Mouse (Mus musculus): ENCODE data around the gene Ankrd33b. TPM values are rescaled to one million over a fixed set of nuclear protein-coding genes. Genes with fewer than 3 reads are reported as not detected.

Ankrd33b gene
- total RNA-seq, 4 experiments from 2014 or later, result 26.4 to 31.4 (median 29.1) TPM

DNA sequence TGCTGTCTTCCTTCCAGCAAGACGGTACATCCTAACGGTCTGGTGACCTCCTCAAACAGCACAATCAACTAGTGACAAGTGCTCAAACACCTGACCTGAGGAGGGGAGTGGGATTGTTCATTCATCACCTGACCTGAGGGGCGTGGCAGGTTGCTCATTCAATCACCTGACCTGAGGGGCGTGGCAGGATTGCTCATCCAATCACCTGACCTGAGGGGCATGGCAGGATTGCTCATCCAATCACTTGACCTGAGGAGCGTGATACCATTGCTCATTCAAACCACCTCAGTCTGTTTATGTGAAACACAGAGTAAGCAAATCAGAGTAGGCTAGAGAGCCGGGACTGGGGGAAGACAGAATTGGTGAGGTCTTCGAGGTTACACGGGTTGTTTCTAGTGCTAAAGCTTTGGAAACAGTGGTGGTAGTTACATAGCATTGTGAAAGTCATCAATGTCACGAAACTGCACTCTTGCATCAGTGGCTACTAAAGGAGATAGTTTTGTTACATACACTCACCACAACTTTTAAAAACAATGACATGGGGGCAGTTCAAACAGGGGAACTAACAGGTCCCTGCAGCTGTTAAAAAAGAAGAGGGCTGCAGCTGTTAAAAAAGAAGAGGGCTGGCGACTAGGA lies 28.8 kb downstream of the Ankrd33b start:
- DNase-seq (ENCODE audit: low spot score), result no peak

DNA sequence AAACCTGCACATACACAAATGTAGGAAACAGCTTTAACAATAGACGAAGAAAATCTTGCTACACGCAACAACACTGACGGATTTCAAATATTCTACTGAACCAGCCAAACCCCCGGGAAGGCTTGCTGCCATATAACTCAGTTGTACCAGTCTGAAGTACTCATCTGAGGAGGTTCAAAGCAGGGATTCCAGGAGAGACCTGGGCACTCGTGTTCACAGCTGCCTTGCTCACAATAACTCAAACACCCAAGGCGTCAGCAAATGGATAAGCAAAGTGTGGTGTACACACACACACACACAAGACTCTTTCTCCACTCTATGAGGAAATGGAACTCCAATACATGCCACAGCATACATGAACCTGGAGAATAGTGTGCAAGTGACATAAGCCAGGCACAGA lies 29.5 kb downstream of the Ankrd33b start:
- no peak for DNase-seq (ENCODE audit: low spot score)

DNA sequence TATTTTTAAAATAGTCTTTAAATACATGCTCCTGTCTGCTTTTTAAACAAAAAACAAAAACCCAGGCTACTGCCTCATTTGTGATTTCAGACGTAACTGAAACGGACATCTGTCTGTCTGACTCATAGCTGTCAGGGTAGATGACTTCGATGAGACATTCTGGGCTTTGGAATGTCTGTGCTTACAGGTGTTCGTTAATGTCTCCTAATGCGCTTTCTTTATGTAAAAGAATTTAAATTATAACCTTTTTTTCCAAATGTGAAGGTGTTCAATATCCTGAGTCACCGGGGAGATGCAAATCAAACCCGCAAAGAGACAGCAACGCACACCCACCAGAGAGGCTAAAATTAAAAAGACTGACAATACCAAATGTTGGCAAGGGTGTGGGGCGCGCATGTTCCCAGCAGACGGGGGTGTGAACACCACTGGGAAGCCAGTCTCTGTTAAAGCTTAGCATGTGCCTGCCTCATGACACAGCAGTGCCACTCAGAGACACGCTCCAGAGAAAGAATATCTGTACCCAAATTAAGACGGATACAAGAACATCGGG lies 30.3 kb downstream of the Ankrd33b start:
- DNase-seq (ENCODE audit: low spot score), result peak; percentile 49

DNA sequence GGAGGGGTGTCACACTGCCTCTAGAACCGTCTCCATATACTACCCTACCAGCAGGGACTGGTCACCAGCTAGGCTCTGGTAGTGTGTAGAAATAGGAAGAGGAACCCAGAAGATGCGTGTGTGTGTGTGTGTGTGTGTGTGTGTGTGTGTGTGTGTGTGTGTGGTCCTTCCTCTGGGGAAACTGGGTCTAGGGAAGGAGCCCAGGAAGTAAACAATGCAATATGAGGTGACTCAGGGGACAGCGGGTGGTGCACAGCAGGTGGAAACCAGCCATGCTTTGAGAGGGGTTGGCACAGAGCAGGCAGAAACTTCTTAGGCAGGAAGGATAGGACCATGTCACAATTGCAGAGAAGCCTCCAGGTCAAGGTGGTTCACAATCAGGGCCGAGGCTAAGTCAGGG lies 30.8 kb downstream of the Ankrd33b start:
- DNase-seq (ENCODE audit: low spot score), result peak; percentile 40

DNA sequence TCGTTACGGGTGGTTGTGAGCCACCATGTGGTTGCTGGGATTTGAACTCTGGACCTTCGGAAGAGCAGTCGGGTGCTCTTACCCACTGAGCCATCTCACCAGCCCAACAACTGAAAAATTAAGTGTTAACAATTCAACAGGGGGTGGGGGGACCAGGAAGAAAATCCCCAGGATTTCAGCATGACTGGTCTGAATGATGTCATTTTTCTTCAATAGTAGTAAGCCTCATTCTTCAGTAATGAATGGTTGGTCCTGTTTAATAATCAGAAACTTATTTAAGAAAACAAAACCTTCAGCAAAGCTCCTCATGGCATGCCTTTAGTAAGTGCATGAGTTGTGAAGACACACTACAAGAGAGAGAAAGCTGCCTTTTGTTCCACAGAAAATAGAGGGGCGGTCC lies 32.7 kb downstream of the Ankrd33b start:
- DNase-seq (ENCODE audit: low spot score), result no peak

DNA sequence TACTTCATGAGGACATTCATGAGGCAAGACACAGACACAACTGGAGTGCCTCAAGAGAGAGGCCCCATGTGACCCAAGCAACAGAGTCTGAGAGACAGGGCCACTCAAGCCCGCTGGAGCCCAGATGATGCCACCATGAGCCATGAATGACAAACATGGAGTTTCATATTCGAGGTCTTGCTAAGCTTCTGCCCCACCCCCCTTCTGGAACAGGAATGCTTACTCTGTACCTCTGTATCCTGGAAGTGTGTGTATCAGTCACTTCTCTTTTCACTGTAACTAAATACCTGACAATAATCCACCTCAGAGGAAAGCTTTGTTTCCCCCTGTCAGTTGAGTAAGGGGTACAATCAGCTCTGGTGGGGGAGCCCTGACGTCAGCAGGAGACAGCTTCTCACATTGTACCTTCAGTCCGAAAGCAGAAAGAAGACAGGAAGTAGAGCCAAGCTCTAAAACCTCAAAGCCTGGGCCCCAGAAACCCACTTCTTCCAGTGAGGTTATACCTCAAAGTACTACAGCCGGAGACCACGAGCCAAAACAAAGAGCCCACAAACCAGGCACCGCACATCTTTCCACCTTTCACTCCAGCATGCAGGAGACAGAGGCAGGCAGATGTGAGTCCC lies 34.9 kb downstream of the Ankrd33b start:
- no peak for DNase-seq (ENCODE audit: low spot score)

DNA sequence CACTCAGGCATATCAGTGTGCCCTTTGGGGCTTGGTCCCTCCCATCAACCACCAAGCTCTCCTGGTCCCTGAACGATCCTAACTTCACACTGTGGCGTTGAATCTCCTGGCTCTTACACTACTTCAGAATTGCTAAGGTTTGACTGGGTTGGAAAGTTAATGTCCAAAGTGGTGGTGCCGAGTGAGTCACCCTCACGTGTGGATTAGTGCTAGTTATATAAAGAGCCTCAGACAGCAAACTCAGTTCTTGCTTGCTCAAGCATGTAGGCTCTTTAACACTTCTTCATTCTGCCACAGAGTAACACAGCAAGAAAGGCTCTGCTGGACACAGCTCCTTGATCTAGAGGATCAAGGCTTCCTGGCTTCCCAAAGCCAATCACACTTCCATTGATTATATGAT lies 35.8 kb downstream of the Ankrd33b start:
- DNase-seq (ENCODE audit: low spot score), result peak; percentile 27

DNA sequence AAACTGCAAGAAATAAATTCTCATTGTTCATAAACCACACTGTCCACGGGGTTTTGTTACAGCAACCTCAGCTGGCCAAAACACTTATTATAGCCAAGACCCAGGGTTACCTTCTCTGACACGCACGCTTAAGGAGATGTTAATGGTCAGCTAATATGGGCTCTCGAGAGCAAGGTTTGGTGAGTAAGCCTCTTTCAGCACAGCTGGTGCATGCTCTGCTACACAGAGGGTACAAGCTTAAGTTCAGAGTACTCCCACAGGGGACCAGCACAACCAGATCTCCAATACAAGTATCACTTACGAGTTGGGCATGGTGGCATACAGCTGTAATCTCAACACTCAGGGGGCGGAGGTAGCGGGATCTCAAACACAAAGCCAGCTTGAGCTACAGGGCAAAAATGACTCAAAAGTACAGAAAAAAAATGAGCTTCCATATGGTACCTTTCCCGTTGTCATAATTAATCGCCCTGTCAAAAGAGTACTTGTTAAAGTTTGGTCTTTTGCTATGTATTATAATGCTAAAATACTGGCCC lies 39.4 kb downstream of the Ankrd33b start:
- no peak for DNase-seq (ENCODE audit: low spot score)

DNA sequence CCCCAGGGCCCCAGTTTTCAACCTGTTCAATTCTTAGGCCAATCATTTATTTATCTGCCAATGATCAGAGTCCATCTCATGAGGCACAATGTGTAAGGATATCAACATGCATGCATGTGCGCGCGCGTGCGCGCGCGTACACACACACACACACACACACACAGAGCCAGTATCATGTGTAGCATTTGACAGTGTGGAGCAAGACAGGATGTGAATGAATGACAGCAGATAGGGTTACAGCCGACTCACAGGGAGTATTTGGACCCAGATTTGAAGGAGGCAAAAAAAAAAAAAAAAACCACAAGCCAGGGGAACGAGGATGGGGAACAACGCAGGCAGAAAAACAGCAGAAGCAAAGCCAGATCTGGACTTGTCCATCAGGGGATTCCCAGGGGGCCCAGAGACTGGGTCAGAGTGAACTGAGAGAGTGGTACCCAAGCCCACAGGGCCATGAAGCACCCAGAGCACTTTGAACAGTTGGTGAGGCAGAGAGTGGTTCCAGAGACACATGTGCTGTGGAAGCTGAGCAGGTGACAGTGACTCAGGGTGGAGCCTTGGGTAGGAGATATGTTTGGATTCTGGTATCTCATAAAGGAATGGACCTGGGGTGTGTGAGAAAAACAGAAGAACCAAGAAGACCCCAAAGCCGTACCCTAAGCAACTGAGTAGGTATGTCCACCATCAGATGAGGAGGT lies 41.7 kb downstream of the Ankrd33b start:
- no peak for DNase-seq (ENCODE audit: low spot score)

DNA sequence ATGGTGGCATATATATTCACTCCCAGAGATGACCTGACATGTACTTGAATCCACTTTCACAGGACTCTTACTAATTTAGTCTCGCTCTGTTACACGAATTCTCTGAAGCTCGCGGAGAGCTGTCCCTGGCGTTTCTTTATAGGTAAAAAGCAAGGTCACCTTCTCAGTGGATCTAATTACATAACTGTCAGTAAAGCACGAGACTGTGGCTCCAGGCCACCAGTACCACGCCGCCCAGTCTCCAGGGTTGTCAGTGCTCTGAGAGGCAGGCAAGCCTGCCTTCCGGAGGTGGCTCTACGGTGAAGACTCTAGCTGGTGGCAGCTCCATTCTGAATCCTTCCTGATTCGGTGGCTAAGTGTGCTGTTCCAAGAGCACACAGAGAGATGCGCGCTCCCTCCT lies 43.0 kb downstream of the Ankrd33b start:
- DNase-seq (ENCODE audit: low spot score), result peak; percentile 33

DNA sequence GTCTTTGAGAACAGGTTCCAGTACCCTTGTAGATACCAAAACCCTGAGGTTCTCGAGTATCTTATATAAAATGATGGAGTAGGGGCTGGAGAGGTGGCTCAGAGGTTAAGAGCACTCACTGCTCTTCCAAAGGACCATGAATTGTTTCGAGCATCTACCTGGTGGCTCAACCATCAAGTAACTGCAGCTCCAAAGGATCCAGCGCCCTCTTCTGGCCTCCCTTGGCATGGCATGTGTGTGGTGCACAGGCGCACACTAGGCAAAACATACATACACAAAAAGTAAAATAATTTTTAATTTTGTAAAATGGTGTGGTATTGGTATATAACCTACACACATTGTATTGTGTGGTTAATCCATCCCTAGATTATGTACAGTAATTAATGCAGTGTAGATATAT lies 43.8 kb downstream of the Ankrd33b start:
- DNase-seq (ENCODE audit: low spot score), result no peak

DNA sequence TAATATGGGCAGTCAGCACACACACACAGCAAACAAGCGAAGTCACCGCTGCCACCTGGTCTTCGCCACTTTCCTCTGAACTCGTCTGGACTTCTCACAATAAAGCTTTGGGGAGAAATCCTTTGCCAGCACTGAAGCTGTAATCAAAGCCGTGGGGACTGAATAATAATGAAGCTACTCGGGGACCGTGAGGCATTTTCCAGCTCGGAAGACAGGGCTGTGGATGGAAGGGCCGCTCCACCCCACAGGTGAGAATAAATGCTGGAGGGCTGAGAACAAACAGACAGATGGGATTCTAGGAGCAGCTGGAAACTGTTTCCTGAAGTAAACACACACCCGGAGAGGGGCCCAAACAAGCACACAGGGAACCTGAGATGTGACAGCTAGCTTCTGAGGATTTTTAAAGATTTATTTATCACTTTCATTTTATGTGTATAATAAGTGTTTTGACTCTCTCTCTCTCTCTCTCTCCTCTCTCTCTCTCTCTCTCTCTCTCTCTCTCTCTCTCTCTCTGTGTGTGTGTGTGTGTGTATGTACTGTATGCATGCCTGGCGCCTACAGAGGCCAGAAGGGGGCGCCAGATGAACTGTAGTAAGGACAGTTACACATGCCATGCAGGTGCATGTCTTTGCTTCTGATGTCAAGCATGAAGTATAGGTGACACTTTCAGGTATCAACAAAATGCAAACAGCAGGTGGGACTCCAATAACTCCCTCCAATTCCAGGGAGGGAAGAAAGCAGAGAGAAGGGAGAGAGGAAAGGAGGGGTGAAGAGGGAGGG lies 46.7 kb downstream of the Ankrd33b start:
- no peak for DNase-seq (ENCODE audit: low spot score)

DNA sequence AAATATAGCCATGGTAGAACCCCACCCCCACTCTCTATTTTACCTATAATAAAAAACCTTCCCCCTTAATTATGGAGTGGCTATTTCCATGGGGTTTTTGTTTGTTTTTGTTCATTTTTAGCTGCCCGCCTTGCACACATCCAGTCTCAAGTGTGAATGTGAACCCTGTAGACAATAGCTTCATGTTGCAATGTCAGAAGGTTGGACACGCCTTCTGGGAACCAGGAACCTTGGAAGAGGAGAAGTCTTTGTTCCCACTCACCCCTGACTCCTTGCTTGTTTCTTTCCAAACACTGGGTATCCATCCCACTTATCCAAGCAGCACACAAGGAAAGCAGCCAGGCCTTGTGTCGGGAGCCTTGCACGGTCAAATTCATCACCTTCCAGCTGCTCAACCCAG lies 48.5 kb downstream of the Ankrd33b start:
- no peak for DNase-seq (ENCODE audit: low spot score)

DNA sequence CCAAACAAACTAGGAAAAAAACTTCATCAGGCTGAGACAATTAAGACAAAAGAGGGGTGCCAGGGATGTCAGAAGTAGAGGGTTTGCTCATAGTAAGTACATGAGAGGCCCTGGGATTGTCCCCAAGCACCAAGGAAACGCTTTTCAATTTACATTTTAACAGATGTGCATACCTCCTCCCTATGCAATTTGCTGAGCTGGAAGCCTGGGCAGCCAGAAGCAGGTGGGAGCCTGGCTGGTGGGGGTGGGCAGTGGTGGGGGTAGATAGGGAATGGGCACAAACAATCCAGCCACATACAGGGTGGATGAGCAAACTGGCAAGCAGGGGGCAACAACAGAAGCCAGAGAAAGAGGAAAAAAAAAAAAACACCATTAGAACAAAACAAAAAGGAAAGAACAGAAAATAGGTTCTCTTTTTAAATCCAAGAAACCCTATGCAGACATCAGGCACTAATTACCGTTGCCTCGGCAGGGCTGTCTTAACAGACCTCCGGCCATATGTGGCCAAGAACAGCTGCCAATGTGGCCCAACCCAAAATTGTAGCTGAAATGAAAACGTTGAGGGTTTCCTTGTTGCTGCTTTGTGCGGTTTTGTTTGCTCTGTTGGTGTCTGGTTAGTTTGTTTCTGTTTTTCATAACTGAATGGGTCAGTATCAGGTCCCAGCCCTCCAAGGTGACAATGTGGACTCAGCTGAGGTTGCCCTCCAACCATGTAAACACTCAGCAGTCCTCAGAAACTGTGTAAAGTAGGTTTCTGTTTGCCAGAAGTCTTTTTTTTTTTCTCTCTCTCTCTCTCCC lies 49.2 kb downstream of the Ankrd33b start:
- DNase-seq (ENCODE audit: low spot score), result no peak

DNA sequence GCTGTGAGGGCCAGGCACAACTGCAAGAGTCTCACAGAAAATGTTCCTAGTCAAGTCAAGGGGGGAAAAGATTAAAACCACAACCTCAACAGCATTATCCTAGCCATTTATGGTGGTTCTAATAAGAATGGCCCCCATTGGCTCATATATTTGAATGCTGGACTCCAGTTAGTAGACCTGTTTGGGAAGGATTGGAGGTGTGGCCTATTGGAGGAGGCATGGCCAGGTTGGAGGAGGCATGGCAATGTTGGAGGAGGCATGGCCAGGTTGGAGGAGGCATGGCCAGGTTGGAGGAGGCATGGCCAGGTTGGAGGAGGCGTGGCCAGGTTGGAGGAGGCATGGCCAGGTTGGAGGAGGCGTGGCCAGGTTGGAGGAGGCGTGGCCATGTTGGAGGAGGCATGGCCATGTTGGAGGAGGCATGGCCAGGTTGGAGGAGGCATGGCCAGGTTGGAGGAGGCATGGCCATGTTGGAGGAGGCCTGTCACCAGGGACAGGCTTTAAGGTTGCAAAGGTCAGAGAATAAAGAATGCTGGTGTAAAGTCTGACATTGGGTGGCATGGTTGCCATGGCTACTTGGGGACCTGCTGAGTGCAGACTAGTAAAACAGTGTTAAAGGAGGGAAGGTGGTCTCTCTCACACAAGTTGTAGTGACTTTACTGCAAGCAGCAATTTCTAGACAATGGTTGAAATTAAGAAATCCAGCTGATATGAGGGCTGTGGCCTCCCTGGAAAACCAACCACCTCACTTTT lies 50.3 kb downstream of the Ankrd33b start:
- DNase-seq (ENCODE audit: low spot score), result no peak

DNA sequence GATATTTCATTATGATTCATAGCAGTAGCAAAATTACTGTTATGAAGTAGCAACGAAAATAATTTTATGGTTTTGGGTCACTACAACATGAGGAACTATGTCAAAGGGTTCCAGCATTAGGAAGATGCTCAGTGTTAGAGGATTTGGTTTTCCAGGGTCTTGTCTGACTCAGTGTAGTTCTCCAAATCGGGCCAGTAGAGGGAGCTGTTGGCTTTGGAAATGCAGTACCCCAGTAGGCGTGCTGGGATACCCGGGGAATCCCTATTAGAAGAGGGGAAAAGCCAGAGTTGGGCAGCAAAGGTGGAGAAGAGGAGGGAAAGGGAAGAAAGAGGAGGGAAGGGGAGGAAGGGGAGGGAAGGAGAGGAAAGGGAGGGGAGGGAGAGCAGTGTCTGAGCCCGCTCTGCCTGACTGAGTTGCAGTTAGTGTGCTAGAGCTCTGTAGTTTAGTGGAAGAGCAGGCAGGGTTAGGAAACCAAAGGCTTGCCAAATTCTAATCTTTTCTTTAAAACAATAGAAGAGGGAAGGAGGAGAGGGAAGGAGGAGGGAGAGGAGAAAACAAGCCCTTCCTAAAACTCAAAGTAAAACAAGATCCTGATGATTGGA lies 51.8 kb downstream of the Ankrd33b start:
- DNase-seq (ENCODE audit: low spot score), result peak; percentile 84

DNA sequence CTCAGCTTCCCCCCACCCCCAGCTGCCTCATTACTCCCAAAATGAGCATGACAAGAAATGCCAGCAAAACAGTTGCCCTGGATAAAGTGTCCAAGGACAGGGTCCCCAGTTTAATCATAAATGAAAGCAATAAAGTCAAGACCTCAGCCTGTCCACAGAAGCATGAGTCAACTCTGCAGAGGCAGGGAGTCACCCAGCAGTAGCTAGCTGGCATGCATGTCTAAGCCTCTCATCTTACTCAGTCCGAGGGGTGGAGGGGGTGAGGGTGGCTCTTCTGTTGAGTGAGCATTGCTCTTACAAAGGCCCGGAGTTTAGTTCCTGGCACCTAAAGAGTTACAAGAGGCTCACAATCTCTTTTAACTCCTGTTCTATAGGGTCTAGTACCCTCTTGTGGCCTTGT lies 55.5 kb downstream of the Ankrd33b start:
- no peak for DNase-seq (ENCODE audit: low spot score)

DNA sequence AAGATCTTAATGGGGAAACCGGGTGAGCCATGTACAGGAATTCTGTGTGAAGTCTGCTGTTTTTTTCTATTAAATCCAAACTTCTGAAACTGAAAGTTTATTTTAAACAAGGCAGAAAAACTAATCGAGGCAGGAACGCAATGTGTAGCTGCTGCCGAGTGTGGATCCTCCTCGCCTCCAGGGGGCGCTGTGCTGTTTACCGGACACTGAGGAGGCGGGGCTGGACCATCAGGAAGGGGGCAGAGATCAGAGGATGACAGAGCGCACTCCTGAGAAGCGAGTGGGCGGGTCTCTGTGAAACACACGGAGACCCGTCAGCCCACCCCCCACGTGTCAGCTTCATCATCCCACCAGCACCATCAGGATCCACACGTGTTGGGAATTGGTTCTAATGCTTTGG lies 58.0 kb downstream of the Ankrd33b start:
- DNase-seq (ENCODE audit: low spot score), result no peak

DNA sequence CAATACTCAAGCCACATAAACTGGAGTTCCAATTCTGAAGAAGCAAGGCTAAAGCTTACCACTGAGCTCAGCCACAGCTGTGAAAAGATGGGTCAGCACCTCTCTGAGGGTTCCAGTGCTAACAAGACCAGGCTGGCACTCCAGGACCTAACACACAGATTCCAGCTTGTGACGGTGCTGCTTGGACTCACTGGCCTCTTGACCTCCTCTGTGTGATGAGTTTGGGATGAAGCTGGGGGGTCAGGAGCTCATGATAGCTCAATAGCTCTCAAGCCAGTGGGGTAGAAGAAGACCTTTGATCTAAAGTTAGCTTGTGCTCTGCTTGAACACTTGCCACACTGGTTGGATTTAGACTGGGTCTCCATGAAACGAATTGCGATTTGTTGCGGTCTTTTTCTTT lies 60.8 kb downstream of the Ankrd33b start:
- DNase-seq (ENCODE audit: low spot score), result no peak

DNA sequence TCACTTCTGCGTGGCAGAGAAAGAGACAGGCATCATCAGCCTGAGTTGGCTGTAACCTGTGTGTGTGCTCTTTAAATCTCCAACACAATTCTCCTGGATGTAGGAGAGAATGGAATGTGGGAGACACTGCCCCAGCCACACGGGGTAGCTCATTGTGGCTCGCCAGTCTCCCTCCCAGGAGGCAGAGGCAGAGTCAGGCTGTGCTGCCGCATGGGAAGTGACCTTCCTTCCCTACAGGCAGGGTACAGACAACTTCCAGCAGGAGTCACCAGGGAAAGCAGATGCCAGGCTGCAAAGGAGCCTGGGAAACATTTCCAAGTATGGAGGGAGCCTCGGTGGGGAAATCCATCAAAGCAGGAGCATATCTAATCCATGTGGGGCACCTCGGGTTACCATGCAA lies 62.3 kb downstream of the Ankrd33b start:
- no peak for DNase-seq (ENCODE audit: low spot score)

Data from heart, adult 8-10 months (tissue).